Mouse (Mus musculus) adrenal gland, postnatal 14 days (tissue): ENCODE measurements at regions not wholly inside any gene's neighbourhood (a gene's known extent, or its start where the extent isn't known, plus 50 kb on each side); places are given as distances from the start of the nearest gene placed in this dataset.

ENCODE experiments used
- DNase-seq: peaks from one replicate; pipeline ENCODE4 v3.0.0; 2021; ENCODE audit warnings: mixed read lengths

GRCm38 (mm10) chr2:129883417-129883816, 83.1 kb downstream of the Stk35 start:
- DNase-seq: no peak

- DNase-seq: no peak
Measured at GRCm38 (mm10) chr2:129884316-129884715, 84.0 kb downstream of the Stk35 start.

- DNase-seq: peak; percentile 73
Measured at GRCm38 (mm10) chr2:129885536-129885935, 85.2 kb downstream of the Stk35 start.

- DNase-seq: no peak
Measured at GRCm38 (mm10) chr2:129893231-129893630, 92.9 kb downstream of the Stk35 start.

- no peak for DNase-seq
Measured at GRCm38 (mm10) chr2:129893832-129894231, 93.5 kb downstream of the Stk35 start.

GRCm38 (mm10) chr2:129894906-129895305, 94.6 kb downstream of the Stk35 start:
- DNase-seq: no peak

GRCm38 (mm10) chr2:129895369-129895768, 95.1 kb downstream of the Stk35 start:
- no peak for DNase-seq

GRCm38 (mm10) chr2:129896696-129897095, 96.4 kb downstream of the Stk35 start:
- DNase-seq: no peak

- DNase-seq: no peak
Measured at GRCm38 (mm10) chr2:129903383-129904135, 103.2 kb downstream of the Stk35 start.

GRCm38 (mm10) chr2:129904753-129905152, 104.4 kb downstream of the Stk35 start:
- DNase-seq: peak; percentile 59

GRCm38 (mm10) chr2:129908701-129909425, 103.3 kb upstream of the Tgm3 start:
- peak; percentile 45 for DNase-seq

GRCm38 (mm10) chr2:129911203-129911921, 100.8 kb upstream of the Tgm3 start:
- DNase-seq: no peak

- no peak for DNase-seq
Measured at GRCm38 (mm10) chr2:129912556-129912955, 99.6 kb upstream of the Tgm3 start.

GRCm38 (mm10) chr2:129914261-129914660, 97.9 kb upstream of the Tgm3 start:
- DNase-seq: no peak

- no peak for DNase-seq
Measured at GRCm38 (mm10) chr2:129916411-129916810, 95.7 kb upstream of the Tgm3 start.

- no peak for DNase-seq
Measured at GRCm38 (mm10) chr2:129918141-129918790, 93.9 kb upstream of the Tgm3 start.

- no peak for DNase-seq
Measured at GRCm38 (mm10) chr2:129919551-129919950, 92.6 kb upstream of the Tgm3 start.

- no peak for DNase-seq
Measured at GRCm38 (mm10) chr2:129927218-129927617, 84.9 kb upstream of the Tgm3 start.

- no peak for DNase-seq
Measured at GRCm38 (mm10) chr2:129933578-129933977, 78.6 kb upstream of the Tgm3 start.

- DNase-seq: peak; percentile 43
Measured at GRCm38 (mm10) chr2:129942824-129943223, 69.3 kb upstream of the Tgm3 start.

GRCm38 (mm10) chr2:129947847-129948553, 64.1 kb upstream of the Tgm3 start:
- DNase-seq: no peak

GRCm38 (mm10) chr2:129949786-129950185, 62.4 kb upstream of the Tgm3 start:
- DNase-seq: peak; percentile 62
